Mouse (Mus musculus): Measurements from ENCODE around the gene Txn2. TPM values are rescaled to one million over a fixed set of nuclear protein-coding genes. Genes with fewer than 3 reads are reported as not detected.
A peak's percentile ranks its signal among the peaks of the same experiment; 100 is the strongest.

Gene Txn2
- polyA plus RNA-seq, 1 experiment from 2014 or later = 307 TPM

GRCm38 (mm10) chr15:77913054-77913453 is 15.8 kb downstream of the Txn2 start:
- peak overlapping the region; percentile 37; the same call in 1 of the 2 replicates for H3K9ac ChIP-seq (replicated peaks; ENCODE audit: low read length)
- peak overlapping the region; percentile 73 for H3K27ac ChIP-seq (ENCODE audit: low read length)
- peaks cover 27% of the 10 kb centered on the region for H3K36me3 ChIP-seq (ENCODE audit: insufficient read depth, low read length)
- H3K4me2 ChIP-seq (replicated peaks; ENCODE audit: low read depth, low read length) = no peak overlapping the region
- no peak for ATAC-seq (ENCODE audit: low FRiP score, low TSS enrichment)
- no peaks in the 10 kb centered on the region for H3K27me3 ChIP-seq (ENCODE audit: insufficient read depth, low read length)
- peaks cover 26% of the 10 kb centered on the region for H3K4me1 ChIP-seq (ENCODE audit: insufficient read depth, low read length)
- H3K4me3 ChIP-seq (ENCODE audit: low read length) = no peak overlapping the region
- no peaks in the 10 kb centered on the region for H3K9me3 ChIP-seq (ENCODE audit: low read length)
- WGBS = 77% methylated on average over 8 of the region's 8 CpGs

- 33% methylated on average over 7 of the region's 7 CpGs for WGBS
- H3K4me1 ChIP-seq (ENCODE audit: insufficient read depth, low read length) = peaks cover 29% of the 10 kb centered on the region
- H3K36me3 ChIP-seq (ENCODE audit: insufficient read depth, low read length) = peaks cover 24% of the 10 kb centered on the region
- H3K27me3 ChIP-seq (ENCODE audit: insufficient read depth, low read length) = no peaks in the 10 kb centered on the region
- no peak overlapping the region for H3K4me3 ChIP-seq (ENCODE audit: low read length)
- H3K9ac ChIP-seq (replicated peaks; ENCODE audit: low read length) = peak overlapping the region; percentile 37; the same call in 1 of the 2 replicates
- no peaks in the 10 kb centered on the region for H3K9me3 ChIP-seq (ENCODE audit: low read length)
- ATAC-seq (ENCODE audit: low FRiP score, low TSS enrichment) = no peak; the same call in 1 of the 2 replicates
- H3K27ac ChIP-seq (ENCODE audit: low read length) = peak overlapping the region; percentile 73
- no peak overlapping the region for H3K4me2 ChIP-seq (replicated peaks; ENCODE audit: low read depth, low read length)
Observed at GRCm38 (mm10) chr15:77912585-77912984, 16.2 kb downstream of the Txn2 start.

- Histone ChIP-seq H3K4me3 (ENCODE audit: low read length) (no peak overlapping the region), H3K27me3 (ENCODE audit: insufficient read depth, low read length) (no peaks in the 10 kb centered on the region), H3K9ac (replicated peaks; ENCODE audit: low read length) (no peak overlapping the region), H3K36me3 (ENCODE audit: insufficient read depth, low read length) (peaks cover 23% of the 10 kb centered on the region), H3K9me3 (ENCODE audit: low read length) (no peaks in the 10 kb centered on the region), H3K4me1 (ENCODE audit: insufficient read depth, low read length) (peaks cover 35% of the 10 kb centered on the region), H3K4me2 (replicated peaks; ENCODE audit: low read depth, low read length) (no peak overlapping the region), H3K27ac (ENCODE audit: low read length) (peak overlapping the region; percentile 73)
- WGBS = 45% methylated on average over 5 of the region's 5 CpGs
- ATAC-seq (ENCODE audit: low FRiP score, low TSS enrichment) = peak; percentile 8; the same call in 1 of the 2 replicates
Observed at GRCm38 (mm10) chr15:77912048-77912447, 16.8 kb downstream of the Txn2 start.

GRCm38 (mm10) chr15:77911065-77911464 is 17.7 kb downstream of the Txn2 start:
- Histone ChIP-seq H3K4me3 (ENCODE audit: low read length) (no peak overlapping the region), H3K9me3 (ENCODE audit: low read length) (no peaks in the 10 kb centered on the region), H3K36me3 (ENCODE audit: insufficient read depth, low read length) (peaks cover 16% of the 10 kb centered on the region), H3K9ac (replicated peaks; ENCODE audit: low read length) (no peak overlapping the region), H3K4me2 (replicated peaks; ENCODE audit: low read depth, low read length) (no peak overlapping the region), H3K4me1 (ENCODE audit: insufficient read depth, low read length) (peaks cover 44% of the 10 kb centered on the region), H3K27me3 (ENCODE audit: insufficient read depth, low read length) (no peaks in the 10 kb centered on the region), H3K27ac (ENCODE audit: low read length) (no peak overlapping the region)
- peak; percentile 53 for ATAC-seq (ENCODE audit: low FRiP score, low TSS enrichment)
- 11% methylated on average over 2 of the region's 2 CpGs for WGBS

GRCm38 (mm10) chr15:77907646-77908518 is 20.9 kb downstream of the Txn2 start:
- peak overlapping the region; percentile 71 for H3K27ac ChIP-seq (ENCODE audit: low read length)
- no peak for ATAC-seq (ENCODE audit: low FRiP score, low TSS enrichment)
- 39% methylated on average over 9 of the region's 9 CpGs for WGBS

GRCm38 (mm10) chr15:77906545-77906944 is 22.3 kb downstream of the Txn2 start:
- Histone ChIP-seq H3K9ac (replicated peaks; ENCODE audit: low read length) (peak overlapping the region; percentile 0; the same call in 1 of the 2 replicates), H3K9me3 (ENCODE audit: low read length) (no peaks in the 10 kb centered on the region), H3K4me2 (replicated peaks; ENCODE audit: low read depth, low read length) (no peak overlapping the region), H3K27ac (ENCODE audit: low read length) (peak overlapping the region; percentile 71), H3K36me3 (ENCODE audit: insufficient read depth, low read length) (no peaks in the 10 kb centered on the region), H3K27me3 (ENCODE audit: insufficient read depth, low read length) (no peaks in the 10 kb centered on the region), H3K4me3 (ENCODE audit: low read length) (no peak overlapping the region), H3K4me1 (ENCODE audit: insufficient read depth, low read length) (peaks cover 60% of the 10 kb centered on the region)
- WGBS = 30% methylated on average over 10 of the region's 10 CpGs
- ATAC-seq (ENCODE audit: low FRiP score, low TSS enrichment) = peak; percentile 47

More at GRCm38 (mm10) chr15:77907646-77908518, 20.9 kb downstream of the Txn2 start:
- Histone ChIP-seq H3K9ac (replicated peaks; ENCODE audit: low read length) (no peak overlapping the region), H3K27me3 (ENCODE audit: insufficient read depth, low read length) (no peaks in the 10 kb centered on the region), H3K9me3 (ENCODE audit: low read length) (no peaks in the 10 kb centered on the region), H3K36me3 (ENCODE audit: insufficient read depth, low read length) (no peaks in the 10 kb centered on the region), H3K4me1 (ENCODE audit: insufficient read depth, low read length) (peaks cover 70% of the 10 kb centered on the region), H3K4me2 (replicated peaks; ENCODE audit: low read depth, low read length) (no peak overlapping the region), H3K4me3 (ENCODE audit: low read length) (no peak overlapping the region)

GRCm38 (mm10) chr15:77906081-77906480 is 22.7 kb downstream of the Txn2 start:
- no peaks in the 10 kb centered on the region for H3K36me3 ChIP-seq (ENCODE audit: insufficient read depth, low read length)
- H3K27me3 ChIP-seq (ENCODE audit: insufficient read depth, low read length) = no peaks in the 10 kb centered on the region
- no peak overlapping the region for H3K4me2 ChIP-seq (replicated peaks; ENCODE audit: low read depth, low read length)
- peak overlapping the region; percentile 84; the same call in 1 of the 2 replicates for H3K27ac ChIP-seq (ENCODE audit: low read length)
- peak overlapping the region; percentile 0; the same call in 1 of the 2 replicates for H3K9ac ChIP-seq (replicated peaks; ENCODE audit: low read length)
- ATAC-seq (ENCODE audit: low FRiP score, low TSS enrichment) = no peak
- H3K9me3 ChIP-seq (ENCODE audit: low read length) = no peaks in the 10 kb centered on the region
- no peak overlapping the region for H3K4me3 ChIP-seq (ENCODE audit: low read length)
- 71% methylated on average over 8 of the region's 8 CpGs for WGBS
- peaks cover 58% of the 10 kb centered on the region for H3K4me1 ChIP-seq (ENCODE audit: insufficient read depth, low read length)

GRCm38 (mm10) chr15:77905275-77905970 is 23.4 kb downstream of the Txn2 start:
- ATAC-seq (ENCODE audit: low FRiP score, low TSS enrichment) = peak; percentile 90
- peak overlapping the region; percentile 61 for H3K4me2 ChIP-seq (replicated peaks; ENCODE audit: low read depth, low read length)
- peak overlapping the region; percentile 37 for H3K4me3 ChIP-seq (ENCODE audit: low read length)
- WGBS = 7% methylated on average over 26 of the region's 26 CpGs
- H3K27ac ChIP-seq (ENCODE audit: low read length) = peak overlapping the region; percentile 84
- H3K36me3 ChIP-seq (ENCODE audit: insufficient read depth, low read length) = no peaks in the 10 kb centered on the region
- H3K27me3 ChIP-seq (ENCODE audit: insufficient read depth, low read length) = no peaks in the 10 kb centered on the region
- peak overlapping the region; percentile 71 for H3K9ac ChIP-seq (replicated peaks; ENCODE audit: low read length)
- H3K9me3 ChIP-seq (ENCODE audit: low read length) = no peaks in the 10 kb centered on the region
- peaks cover 55% of the 10 kb centered on the region for H3K4me1 ChIP-seq (ENCODE audit: insufficient read depth, low read length)

- ATAC-seq (ENCODE audit: low FRiP score, low TSS enrichment) = no peak
- Histone ChIP-seq H3K9ac (replicated peaks; ENCODE audit: low read length) (peak overlapping the region; percentile 41; the same call in 1 of the 2 replicates), H3K27ac (ENCODE audit: low read length) (no peak overlapping the region; the same call in 1 of the 2 replicates), H3K4me2 (replicated peaks; ENCODE audit: low read depth, low read length) (peak overlapping the region; percentile 15; the same call in 1 of the 2 replicates), H3K36me3 (ENCODE audit: insufficient read depth, low read length) (no peaks in the 10 kb centered on the region), H3K9me3 (ENCODE audit: low read length) (no peaks in the 10 kb centered on the region), H3K27me3 (ENCODE audit: insufficient read depth, low read length) (no peaks in the 10 kb centered on the region), H3K4me1 (ENCODE audit: insufficient read depth, low read length) (peaks cover 55% of the 10 kb centered on the region), H3K4me3 (ENCODE audit: low read length) (no peak overlapping the region)
- WGBS = 28% methylated on average over 11 of the region's 12 CpGs
Observed at GRCm38 (mm10) chr15:77904363-77904892, 24.4 kb downstream of the Txn2 start.
